Mouse (Mus musculus) right cerebral cortex, postnatal 36 days (tissue): Measurements from ENCODE around the gene Zfp316.
A peak's percentile ranks its signal among the peaks of the same experiment; 100 is the strongest.

Source experiments
- DNase-seq, 2 experiments: peaks; one replicate each; pipeline ENCODE4 v3.0.0; 2022; ENCODE audit warnings: low spot score in 2 of 2, mixed read lengths in 1 of 2

Zfp316 gene

DNA sequence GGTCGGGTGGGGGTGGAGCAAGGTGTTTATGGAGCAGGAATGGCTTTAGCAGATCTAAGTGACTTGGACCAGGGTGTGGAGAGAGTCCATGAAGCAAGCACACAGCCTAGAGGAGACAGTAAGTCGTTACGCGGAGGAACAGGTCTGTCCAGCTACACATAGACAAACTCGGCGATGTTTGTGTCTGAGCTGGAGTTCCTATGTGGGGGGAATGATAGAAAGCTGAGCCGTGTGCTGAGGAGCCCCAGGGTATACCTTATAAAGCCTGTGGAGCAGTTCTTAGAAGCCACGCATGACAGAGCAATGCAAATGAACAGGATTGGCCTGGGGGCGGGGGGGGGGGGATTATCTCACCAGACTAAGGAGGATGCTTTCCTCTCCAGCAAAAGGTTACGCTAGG lies 9.4 kb upstream of the Zfp316 start:
- no peak for DNase-seq

- DNase-seq: no peak
These were observed 5.9 kb upstream of the Zfp316 start for GRCm38 (mm10) chr5:143275761-143276160.

DNA sequence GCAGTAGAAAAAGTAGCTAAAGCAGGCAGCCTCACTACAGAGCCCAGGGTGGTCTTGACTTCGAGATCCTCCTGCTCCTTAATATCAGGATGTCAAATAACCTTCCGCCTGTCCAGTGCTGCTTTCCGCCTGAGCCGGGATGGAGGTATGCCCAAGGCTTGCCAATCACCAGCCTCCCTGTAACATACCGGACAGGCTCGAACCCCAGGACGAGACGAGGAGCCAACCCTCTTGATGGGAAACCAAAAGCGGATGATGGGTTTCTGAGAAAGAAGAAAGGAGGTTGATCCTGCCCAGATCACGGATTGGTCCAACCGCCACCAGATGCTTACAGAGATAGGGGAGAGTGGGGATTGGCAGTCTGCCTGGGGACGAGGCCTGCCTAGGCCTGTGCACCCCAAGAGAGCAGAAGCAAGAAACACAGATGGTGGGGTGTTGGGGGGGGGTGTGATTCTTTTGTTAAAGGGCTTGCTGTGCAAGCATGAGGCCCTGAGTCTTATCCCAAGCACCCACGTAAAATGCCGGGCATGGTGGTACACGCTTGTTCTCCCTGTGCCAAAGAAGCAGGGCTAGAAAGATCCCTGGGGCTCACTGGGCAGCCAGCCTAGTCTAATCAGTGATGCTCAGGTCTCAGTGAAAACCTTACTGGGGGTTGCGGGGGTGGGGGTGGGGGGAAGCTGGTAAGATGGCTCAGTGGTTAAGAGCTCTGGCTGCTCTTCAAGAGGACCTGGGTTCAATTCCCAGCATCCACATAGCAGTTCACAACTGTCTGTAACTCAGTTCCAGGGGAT lies 2.9 kb upstream of the Zfp316 start:
- DNase-seq: no peak

DNA sequence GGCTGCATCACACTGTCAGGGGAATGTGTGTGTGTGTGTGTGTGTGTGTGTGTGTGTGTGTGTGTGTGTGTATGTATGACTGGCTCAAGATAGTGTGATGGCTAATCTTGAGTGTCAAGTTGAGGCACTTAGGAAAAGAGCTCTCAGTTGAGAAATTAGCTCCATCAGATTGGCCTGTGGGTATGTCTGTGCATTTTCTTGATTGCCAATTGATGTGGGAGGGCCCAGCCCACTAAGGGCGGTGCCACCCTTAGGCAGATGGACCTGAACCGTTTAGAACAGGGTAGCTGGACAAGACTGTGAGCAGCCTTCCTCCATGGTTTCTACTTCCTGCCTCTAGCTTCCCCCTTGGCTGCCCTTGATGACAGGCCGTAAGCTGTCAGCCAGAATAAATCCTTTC lies 2.3 kb upstream of the Zfp316 start:
- DNase-seq: no peak

- DNase-seq: no peak
These were observed 1.8 kb upstream of the Zfp316 start for GRCm38 (mm10) chr5:143271642-143272041.

DNA sequence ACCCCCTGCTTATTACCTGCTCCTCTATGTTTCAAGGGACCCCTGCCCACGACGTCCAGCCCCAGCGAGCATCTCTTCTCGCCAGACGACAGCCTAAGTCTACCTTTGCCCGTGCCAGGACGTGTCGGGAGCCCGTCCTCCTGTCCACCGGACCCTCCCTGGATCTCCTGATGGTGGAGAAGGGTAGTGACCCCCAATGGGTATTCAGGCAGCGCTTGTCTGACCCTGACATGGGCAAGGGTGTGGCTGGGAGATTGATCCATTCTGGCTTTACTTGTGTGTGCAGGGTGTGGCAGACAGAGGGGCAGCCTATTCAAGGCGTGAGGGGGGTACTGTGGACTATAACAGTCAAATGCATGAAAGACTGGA lies 313 bp upstream of the Zfp316 start:
- no peak for DNase-seq

DNA sequence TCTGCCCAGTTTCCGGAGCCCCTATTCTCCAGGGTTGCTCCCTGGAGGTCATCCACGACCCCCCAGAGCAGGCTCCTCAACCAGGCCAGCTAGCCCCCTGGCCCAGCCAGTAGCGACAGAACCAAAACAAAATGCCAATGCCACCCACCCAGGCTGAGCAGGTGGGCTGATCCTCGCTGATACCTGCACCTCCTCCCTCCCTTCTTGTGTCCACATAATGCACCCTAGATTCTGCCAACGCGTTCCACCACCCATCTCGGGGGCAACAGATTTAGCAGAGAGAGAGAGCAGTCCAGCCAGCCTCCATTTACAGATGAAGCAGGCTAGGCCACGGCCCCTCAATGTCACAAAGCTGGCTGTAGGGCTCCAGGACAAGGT lies 848 bp downstream of the Zfp316 start:
- no peak for DNase-seq

DNA sequence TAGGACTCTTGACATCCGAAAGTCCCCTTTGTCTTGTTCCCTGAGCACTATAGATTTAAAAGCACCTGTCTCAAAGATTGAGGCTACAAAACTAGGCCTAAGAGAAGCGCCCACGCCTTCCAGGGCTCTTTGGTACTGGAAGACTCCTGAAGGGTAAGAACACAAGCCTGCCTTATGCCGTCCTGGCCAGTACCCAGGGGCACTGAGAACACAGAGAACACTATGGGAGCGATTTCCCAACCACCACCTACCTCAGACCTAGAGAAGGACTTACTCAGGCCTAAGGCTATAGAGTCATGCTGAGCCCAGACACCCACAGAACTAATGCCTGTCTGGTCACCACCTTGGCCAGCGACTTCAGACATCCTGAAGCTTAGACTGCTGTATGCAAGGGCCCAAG lies 3.0 kb downstream of the Zfp316 start:
- no peak for DNase-seq

DNA sequence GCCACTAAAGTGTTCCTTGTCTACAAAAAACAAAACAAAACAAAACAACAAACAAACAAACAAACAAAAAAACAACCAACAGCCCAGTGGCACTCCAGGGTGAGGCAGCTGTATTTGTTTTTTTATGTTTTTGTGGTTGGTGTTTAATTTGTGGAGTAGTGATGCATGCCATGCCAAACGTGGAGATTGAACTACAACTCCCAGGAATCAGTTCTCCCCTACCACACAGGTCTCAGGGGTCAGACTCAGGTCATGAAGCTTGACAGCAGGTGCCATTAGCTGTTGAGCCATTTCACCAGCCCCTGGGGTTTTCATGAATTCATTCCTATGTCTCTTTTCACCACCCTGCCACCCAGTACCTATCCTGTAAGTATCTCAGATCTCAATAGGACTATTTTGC lies 4.4 kb downstream of the Zfp316 start:
- DNase-seq: no peak

DNA sequence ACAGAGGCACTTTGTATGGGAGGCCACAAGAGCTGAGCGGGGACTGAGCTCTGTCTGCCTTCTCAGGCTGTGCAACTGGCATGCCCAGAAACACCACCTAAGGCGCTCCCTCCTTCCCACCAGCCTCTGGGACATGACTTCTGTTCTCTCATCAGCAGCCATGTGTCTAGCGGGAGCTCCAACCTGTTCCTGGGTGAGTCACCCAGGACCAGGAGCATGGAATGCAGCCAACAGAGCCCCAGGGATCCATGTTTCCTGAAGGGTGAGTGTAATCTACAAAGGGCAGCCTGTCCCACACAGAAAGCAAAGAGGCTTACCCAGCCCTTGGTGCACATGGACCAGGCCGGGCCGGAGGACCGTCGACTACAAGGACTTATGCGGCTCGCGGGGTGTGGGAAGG lies 5.1 kb downstream of the Zfp316 start:
- DNase-seq: no peak

GRCm38 (mm10) chr5:143261636-143262035 lies 8.2 kb downstream of the Zfp316 start:
- peak in 1 of 2 experiments; percentile 63 for DNase-seq

DNA sequence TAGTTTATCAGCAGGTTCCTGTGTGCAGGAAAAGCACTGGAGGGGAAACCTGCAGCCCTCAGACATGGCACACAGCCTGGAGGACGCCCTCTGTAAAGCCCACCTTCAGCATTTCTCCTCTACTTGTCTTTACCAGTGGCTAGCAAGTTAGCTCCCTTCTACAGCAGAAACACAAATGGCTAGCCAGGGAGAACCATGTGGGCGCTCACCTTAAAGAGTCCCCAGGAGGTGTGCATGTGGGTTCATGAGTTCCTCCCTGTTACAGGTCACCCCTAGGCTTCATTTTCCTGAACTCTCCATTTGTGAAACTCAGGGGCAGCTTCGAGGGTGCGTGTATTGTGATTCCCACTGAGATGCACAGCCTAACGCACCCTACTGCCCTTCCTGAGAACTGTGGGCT lies 14.0 kb downstream of the Zfp316 start:
- DNase-seq: no peak

GRCm38 (mm10) chr5:143255131-143255519 lies 14.7 kb downstream of the Zfp316 start:
- no peak for DNase-seq

DNA sequence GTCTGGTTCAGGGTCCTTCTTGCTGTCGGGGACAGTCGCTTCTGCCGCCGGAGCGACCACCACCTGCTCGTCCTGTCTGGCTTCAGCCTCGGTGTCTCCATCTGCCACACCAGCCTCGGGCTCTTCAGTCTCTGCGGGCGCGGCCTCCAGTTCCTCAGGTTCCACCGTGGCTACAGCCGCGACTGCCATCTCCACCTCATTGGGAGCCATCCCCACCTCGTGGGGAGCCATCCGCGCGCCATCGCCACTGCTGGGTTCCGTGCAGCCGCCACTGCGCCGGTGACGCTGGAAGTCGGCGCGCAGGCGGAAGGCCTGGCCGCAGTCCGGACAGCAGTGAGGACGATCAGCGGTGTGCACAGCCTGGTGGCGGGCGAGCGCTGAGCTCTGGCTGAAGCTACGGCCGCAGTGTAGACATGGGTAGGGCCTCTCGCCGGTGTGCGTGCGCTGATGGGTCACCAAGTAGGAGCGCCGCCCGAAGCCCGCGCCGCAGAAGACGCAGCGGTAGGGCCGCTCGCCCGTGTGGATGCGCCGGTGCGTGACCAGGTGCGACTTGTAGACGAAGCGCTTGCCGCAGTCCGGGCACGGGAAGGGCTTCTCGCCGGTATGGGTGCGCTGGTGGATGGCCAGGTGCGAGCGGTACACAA lies 15.2 kb downstream of the Zfp316 start:
- no peak for DNase-seq

DNA sequence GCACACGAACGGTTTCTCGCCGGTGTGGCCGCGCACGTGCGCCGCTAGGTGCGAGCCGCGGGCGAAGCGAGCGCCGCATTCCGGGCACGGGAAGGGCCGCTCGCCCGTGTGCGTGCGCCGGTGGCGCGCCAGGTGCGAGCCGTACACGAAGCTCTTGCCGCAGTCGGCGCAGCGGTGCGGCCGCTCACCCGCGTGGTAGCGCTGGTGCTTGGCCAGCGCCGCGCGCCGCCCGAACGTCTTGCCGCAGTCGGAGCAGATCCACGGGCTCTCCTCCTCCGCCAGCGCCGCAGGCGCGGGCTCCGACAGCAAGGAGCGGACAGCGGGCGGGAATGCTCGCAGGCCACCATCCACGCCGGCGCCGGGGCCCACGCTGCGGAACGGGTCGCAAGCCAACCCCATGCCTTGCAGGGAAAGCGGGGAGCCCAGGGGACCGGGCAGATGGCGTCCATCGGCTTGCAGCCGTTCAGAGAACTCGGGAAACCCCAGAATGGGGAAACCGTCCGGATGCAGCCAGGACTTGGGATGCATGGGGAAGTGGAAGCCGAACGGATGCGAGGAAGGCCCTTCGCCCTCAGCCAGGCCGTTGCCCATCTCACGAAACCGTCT lies 15.8 kb downstream of the Zfp316 start:
- no peak for DNase-seq

GRCm38 (mm10) chr5:143253186-143253880 lies 16.5 kb downstream of the Zfp316 start:
- DNase-seq: no peak

- DNase-seq: no peak
These were observed 17.0 kb downstream of the Zfp316 start for GRCm38 (mm10) chr5:143252791-143253185.

DNA sequence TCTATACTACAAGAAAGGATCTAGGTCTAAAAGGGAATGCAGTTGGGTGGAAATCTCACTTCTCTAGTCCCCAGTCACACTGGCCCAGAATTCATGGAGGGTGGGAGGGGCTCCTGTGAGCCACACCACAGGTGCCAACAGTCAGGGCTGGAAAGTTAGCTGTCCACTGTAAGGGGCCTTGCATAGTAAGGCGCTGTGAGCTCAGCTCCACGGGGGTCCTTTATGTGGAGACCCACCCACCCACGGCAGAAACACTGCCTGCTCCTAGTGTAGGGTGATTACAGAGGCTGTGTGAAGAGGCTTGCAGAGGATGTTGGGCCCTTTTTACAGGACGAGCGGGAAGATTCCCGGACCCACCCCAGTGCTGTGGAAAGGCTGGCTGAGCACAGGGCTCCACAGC lies 17.8 kb downstream of the Zfp316 start:
- no peak for DNase-seq

GRCm38 (mm10) chr5:143244926-143245325 lies 24.9 kb downstream of the Zfp316 start:
- DNase-seq: no peak

DNA sequence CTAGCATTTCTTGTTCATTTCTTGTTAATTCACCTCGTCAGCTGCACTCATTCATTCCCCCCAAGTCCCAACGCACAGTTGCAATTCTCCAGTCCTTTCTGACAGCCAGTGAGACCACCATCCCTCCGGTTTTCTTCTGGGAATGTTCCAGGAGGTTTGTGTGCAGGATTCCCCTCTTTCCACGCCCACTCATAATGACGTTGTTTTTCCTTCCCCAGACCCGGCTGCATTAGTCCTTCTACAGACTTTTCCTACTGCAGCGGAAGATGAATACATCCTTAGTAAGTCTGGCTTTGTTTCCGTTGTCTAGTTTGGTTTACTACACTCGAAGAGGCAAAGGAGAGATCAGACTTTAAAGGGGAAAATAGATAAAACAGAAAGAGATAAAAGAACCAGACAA lies 33.8 kb downstream of the Zfp316 start:
- no peak for DNase-seq

DNA sequence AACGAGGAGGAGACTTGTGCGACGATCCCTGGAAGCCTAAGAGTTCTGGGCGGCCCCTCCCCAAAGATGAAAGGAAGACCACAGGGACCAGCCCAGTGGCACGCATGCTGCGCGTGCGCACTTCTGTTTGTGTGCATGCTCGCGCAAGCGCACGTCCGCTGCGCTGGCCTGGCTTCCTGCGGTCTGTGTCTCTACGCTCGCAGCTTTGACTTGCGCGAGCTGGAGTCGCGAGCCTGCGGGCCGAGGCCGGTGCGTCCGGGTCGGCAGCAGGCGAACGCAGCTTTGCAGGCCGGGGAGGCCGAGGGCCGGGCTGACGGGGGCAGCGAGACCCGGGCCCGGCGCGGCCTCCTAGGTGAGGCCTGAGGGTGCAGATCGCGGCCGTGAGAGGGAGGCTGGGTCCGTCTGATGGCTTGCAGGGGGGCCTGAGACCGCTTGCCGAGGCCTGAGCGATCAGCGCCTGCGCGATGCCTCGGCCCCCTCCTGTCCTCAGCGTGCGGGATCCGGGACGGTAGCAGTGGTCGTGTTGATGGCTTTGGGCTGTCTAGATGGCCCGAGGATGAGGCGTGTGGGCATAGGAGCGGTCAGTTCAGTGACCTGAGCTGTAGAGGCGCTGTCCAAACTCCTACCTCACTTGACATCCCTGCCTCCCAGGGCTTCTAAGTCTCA lies 34.7 kb downstream of the Zfp316 start, which contains the start of gene Zfp12:
Zfp12 (plus strand) TSS at position 136 of the 666 bp plus-strand sequence.
- DNase-seq: peak; percentile 95 to 96

- no peak for DNase-seq
These were observed 43.0 kb downstream of the Zfp316 start, which contains the start of gene Spdye4a for GRCm38 (mm10) chr5:143226790-143227189. TSS of gene Spdye4a (minus strand) at chr5:143226890.
